Mouse (Mus musculus): Measurements from ENCODE around the gene Lyst. TPM values are rescaled to one million over a fixed set of nuclear protein-coding genes. Genes with fewer than 3 reads are reported as not detected.
"Not testable (repeated sequence)": the region's sequence is repeated elsewhere in the genome, so short reads cannot be mapped to it uniquely, and the experiment has no call there.

Gene Lyst
- polyA plus RNA-seq, 1 experiment: 1.6 TPM

GRCm38 (mm10) chr13:13671585-13672328 is 81.6 kb downstream of the Lyst start:
- 80% methylated on average over 6 of the region's 6 CpGs for WGBS
- no peaks in the 10 kb centered on the region for H3K27me3 ChIP-seq (ENCODE audit: control insufficient read depth, insufficient read depth, low read length)
- no peak overlapping the region for H3K4me3 ChIP-seq (ENCODE audit: low read depth, low read length)
- H3K27ac ChIP-seq (ENCODE audit: insufficient read depth, low read depth, low read length): no peak overlapping the region
- TF ChIP-seq POLR2A (IDR thresholded peaks at IDR 0.05; ENCODE audit: low read depth, low read length): no peak
- no peak for TF ChIP-seq CTCF (IDR thresholded peaks at IDR 0.05; ENCODE audit: extremely low read depth, insufficient read length, insufficient replicate concordance, low read depth, low read length)
- H3K4me1 ChIP-seq (ENCODE audit: control insufficient read depth, insufficient read depth, insufficient read length, low read length): no peaks in the 10 kb centered on the region
- peaks cover 11% of the 10 kb centered on the region for H3K36me3 ChIP-seq (ENCODE audit: control insufficient read depth, insufficient read depth, low read length)

GRCm38 (mm10) chr13:13674669-13675343 is 84.6 kb downstream of the Lyst start:
- whole genome bisulfite sequencing: 56% methylated on average over 4 of the region's 4 CpGs
- Histone ChIP-seq H3K36me3 (ENCODE audit: control insufficient read depth, insufficient read depth, low read length) (peaks cover 19% of the 10 kb centered on the region), H3K27me3 (ENCODE audit: control insufficient read depth, insufficient read depth, low read length) (no peaks in the 10 kb centered on the region), H3K4me3 (ENCODE audit: low read depth, low read length) (no peak overlapping the region), H3K27ac (ENCODE audit: insufficient read depth, low read depth, low read length) (no peak overlapping the region), H3K4me1 (ENCODE audit: control insufficient read depth, insufficient read depth, insufficient read length, low read length) (no peaks in the 10 kb centered on the region)
- no peak for TF ChIP-seq POLR2A (IDR thresholded peaks at IDR 0.05; ENCODE audit: low read depth, low read length)
- TF ChIP-seq CTCF (IDR thresholded peaks at IDR 0.05; ENCODE audit: extremely low read depth, insufficient read length, insufficient replicate concordance, low read depth, low read length): no peak

DNA sequence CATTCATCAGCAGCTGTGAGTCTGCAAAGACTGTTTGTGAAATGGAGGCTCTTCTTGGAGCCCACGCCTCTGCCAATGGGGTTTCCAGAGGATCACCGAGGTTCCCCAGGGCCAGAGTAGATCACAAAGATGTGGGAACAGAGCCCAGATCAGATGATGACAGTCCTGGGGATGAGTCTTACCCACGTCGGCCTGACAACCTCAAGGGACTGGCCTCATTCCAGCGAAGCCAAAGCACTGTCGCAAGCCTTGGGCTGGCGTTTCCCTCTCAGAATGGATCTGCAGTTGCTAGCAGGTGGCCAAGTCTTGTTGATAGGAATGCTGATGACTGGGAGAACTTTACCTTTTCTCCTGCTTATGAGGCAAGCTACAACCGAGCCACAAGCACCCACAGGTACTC is 87.7 kb downstream of the Lyst start:
- 79% methylated on average over 8 of the region's 8 CpGs for WGBS
- Histone ChIP-seq H3K4me1 (ENCODE audit: control insufficient read depth, insufficient read depth, insufficient read length, low read length) (no peaks in the 10 kb centered on the region), H3K27me3 (ENCODE audit: control insufficient read depth, insufficient read depth, low read length) (no peaks in the 10 kb centered on the region), H3K36me3 (ENCODE audit: control insufficient read depth, insufficient read depth, low read length) (peaks cover 14% of the 10 kb centered on the region), H3K4me3 (ENCODE audit: low read depth, low read length) (no peak overlapping the region), H3K27ac (ENCODE audit: insufficient read depth, low read depth, low read length) (no peak overlapping the region)
- TF ChIP-seq CTCF (IDR thresholded peaks at IDR 0.05; ENCODE audit: extremely low read depth, insufficient read length, insufficient replicate concordance, low read depth, low read length): no peak
- TF ChIP-seq POLR2A (IDR thresholded peaks at IDR 0.05; ENCODE audit: low read depth, low read length): no peak

GRCm38 (mm10) chr13:13681642-13682041 is 91.4 kb downstream of the Lyst start:
- TF ChIP-seq POLR2A (IDR thresholded peaks at IDR 0.05; ENCODE audit: low read depth, low read length) (no peak), CTCF (IDR thresholded peaks at IDR 0.05; ENCODE audit: extremely low read depth, insufficient read length, insufficient replicate concordance, low read depth, low read length) (no peak)
- WGBS: 73% methylated on average over 6 of the region's 6 CpGs

GRCm38 (mm10) chr13:13703476-13703875 is 113.3 kb downstream of the Lyst start:
- WGBS: 75% methylated on average over 5 of the region's 5 CpGs
- peaks cover 5% of the 10 kb centered on the region; the same call in 1 of the 2 replicates for H3K36me3 ChIP-seq (ENCODE audit: control insufficient read depth, insufficient read depth, low read length)
- TF ChIP-seq CTCF (IDR thresholded peaks at IDR 0.05; ENCODE audit: extremely low read depth, insufficient read length, insufficient replicate concordance, low read depth, low read length) (no peak), POLR2A (IDR thresholded peaks at IDR 0.05; ENCODE audit: low read depth, low read length) (no peak)
- H3K4me3 ChIP-seq (ENCODE audit: low read depth, low read length): no peak overlapping the region
- no peaks in the 10 kb centered on the region for H3K27me3 ChIP-seq (ENCODE audit: control insufficient read depth, insufficient read depth, low read length)
- no peaks in the 10 kb centered on the region for H3K4me1 ChIP-seq (ENCODE audit: control insufficient read depth, insufficient read depth, insufficient read length, low read length)
- no peak overlapping the region for H3K27ac ChIP-seq (ENCODE audit: insufficient read depth, low read depth, low read length)

More at GRCm38 (mm10) chr13:13681642-13682041, 91.4 kb downstream of the Lyst start:
- H3K36me3 ChIP-seq (ENCODE audit: control insufficient read depth, insufficient read depth, low read length): peaks cover 9% of the 10 kb centered on the region
- no peak overlapping the region for H3K27ac ChIP-seq (ENCODE audit: insufficient read depth, low read depth, low read length)
- no peak overlapping the region for H3K4me3 ChIP-seq (ENCODE audit: low read depth, low read length)
- no peaks in the 10 kb centered on the region for H3K4me1 ChIP-seq (ENCODE audit: control insufficient read depth, insufficient read depth, insufficient read length, low read length)
- no peaks in the 10 kb centered on the region for H3K27me3 ChIP-seq (ENCODE audit: control insufficient read depth, insufficient read depth, low read length)

DNA sequence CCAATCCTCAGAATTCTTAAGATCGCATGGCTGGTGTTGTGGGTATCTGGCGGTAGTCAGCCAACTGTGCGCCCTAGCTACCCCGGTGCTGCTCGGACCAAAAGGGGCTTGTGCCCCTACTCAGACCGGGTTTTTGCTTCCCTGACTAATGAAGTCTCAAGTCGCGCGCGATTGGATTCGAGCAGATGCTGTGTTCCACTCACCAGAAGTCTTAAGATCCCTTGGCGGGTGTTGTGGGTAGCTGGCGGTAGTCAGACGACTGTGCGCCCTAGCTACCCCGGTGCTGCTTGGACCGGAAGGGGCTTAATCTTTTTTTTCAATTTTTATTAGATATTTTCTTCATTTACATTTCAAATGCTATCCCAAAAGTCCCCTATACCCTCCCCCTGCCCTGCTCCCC is 131.2 kb downstream of the Lyst start:
- not testable (repeated sequence) for H3K4me1 ChIP-seq (ENCODE audit: control insufficient read depth, insufficient read depth, insufficient read length, low read length); H3K4me3 ChIP-seq (ENCODE audit: low read depth, low read length); H3K36me3 ChIP-seq (ENCODE audit: control insufficient read depth, insufficient read depth, low read length); H3K27ac ChIP-seq (ENCODE audit: insufficient read depth, low read depth, low read length); H3K27me3 ChIP-seq (ENCODE audit: control insufficient read depth, insufficient read depth, low read length)
- 95% methylated on average over 17 of the region's 17 CpGs for WGBS

DNA sequence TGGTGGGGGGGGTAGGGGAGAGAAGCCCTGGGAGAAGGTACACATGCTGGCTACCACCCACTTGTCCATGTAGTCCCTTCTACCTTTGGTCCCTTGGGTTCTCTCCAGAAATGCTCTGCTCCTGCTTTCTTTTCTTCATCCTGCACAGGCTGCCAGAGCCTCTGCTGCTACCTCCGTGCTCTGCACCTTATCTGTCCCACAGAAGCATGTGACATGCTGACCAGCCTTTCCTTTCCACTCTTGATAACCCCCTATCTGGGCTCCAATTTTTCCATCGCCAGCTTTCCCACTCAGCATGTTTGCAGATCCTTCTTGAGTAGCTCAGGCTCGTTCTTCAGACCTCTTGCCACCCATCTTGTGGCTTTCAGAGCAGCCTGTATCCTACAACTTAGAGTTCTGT is 133.1 kb downstream of the Lyst start:
- 67% methylated on average over 3 of the region's 3 CpGs for whole genome bisulfite sequencing
- H3K36me3 ChIP-seq (ENCODE audit: control insufficient read depth, insufficient read depth, low read length): peaks cover 5% of the 10 kb centered on the region
- H3K4me3 ChIP-seq (ENCODE audit: low read depth, low read length): no peak overlapping the region
- no peak overlapping the region for H3K27ac ChIP-seq (ENCODE audit: insufficient read depth, low read depth, low read length)
- no peak for TF ChIP-seq CTCF (IDR thresholded peaks at IDR 0.05; ENCODE audit: extremely low read depth, insufficient read length, insufficient replicate concordance, low read depth, low read length)
- TF ChIP-seq POLR2A (IDR thresholded peaks at IDR 0.05; ENCODE audit: low read depth, low read length): no peak
- H3K4me1 ChIP-seq (ENCODE audit: control insufficient read depth, insufficient read depth, insufficient read length, low read length): no peaks in the 10 kb centered on the region
- H3K27me3 ChIP-seq (ENCODE audit: control insufficient read depth, insufficient read depth, low read length): no peaks in the 10 kb centered on the region

Data from small intestine, adult 2 months (tissue).